Mouse (Mus musculus): Measurements from ENCODE around the gene Kcnab1.

DNA sequence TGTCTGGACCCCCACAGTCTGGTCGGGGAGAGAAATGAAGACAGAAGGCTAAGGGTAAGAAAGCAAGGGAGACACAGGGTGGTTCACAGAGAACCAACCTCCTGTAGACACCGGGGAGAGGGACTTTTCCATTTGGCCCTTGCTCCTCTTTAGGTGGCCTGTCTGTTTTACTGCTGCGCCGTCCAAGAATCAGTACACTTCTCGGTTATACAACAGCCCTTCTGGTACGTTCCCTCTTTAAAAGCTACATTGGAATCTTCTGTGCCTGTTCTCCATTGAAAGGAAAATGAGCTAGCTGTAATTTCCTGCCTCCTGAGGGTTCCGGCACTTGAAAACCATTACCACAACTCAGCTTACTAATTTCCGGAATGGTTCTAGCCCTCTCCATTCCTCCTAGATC is 8.2 kb downstream of the Kcnab1 start:
- no peak for TF ChIP-seq USF1 (IDR thresholded peaks at IDR 0.05; ENCODE audit: low read depth, low read length)
- no peak for TF ChIP-seq RCOR1 (conservative IDR thresholded peaks at IDR 0.05; ENCODE audit: low read depth, low read length)
- no peak for TF ChIP-seq CHD2 (IDR thresholded peaks at IDR 0.05; ENCODE audit: low read length)
- no peak for TF ChIP-seq ELF1 (IDR thresholded peaks at IDR 0.05; ENCODE audit: low read depth, low read length)
- no peak for TF ChIP-seq CTCF (conservative IDR thresholded peaks at IDR 0.05 in 1 of 2, IDR thresholded peaks at IDR 0.05 in 1 of 2; ENCODE audit: low read depth in 2 of 2, low read length in 2 of 2)
- TF ChIP-seq MAZ (IDR thresholded peaks at IDR 0.05; ENCODE audit: low read depth, low read length), result no peak
- TF ChIP-seq TBP (conservative IDR thresholded peaks at IDR 0.05; ENCODE audit: low read depth, low read length), result no peak
- TF ChIP-seq EP300 (IDR thresholded peaks at IDR 0.05; ENCODE audit: low read length), result no peak
- no peak for TF ChIP-seq POLR2A (IDR thresholded peaks at IDR 0.05; ENCODE audit: low read depth, low read length)
